Mouse (Mus musculus): ENCODE data around the gene Gm11992. TPM values are rescaled to one million over a fixed set of nuclear protein-coding genes. Genes with fewer than 3 reads are reported as not detected.

Gm11992 gene
- polyA plus RNA-seq, 2 experiments: 0.18 to 0.19 TPM

DNA sequence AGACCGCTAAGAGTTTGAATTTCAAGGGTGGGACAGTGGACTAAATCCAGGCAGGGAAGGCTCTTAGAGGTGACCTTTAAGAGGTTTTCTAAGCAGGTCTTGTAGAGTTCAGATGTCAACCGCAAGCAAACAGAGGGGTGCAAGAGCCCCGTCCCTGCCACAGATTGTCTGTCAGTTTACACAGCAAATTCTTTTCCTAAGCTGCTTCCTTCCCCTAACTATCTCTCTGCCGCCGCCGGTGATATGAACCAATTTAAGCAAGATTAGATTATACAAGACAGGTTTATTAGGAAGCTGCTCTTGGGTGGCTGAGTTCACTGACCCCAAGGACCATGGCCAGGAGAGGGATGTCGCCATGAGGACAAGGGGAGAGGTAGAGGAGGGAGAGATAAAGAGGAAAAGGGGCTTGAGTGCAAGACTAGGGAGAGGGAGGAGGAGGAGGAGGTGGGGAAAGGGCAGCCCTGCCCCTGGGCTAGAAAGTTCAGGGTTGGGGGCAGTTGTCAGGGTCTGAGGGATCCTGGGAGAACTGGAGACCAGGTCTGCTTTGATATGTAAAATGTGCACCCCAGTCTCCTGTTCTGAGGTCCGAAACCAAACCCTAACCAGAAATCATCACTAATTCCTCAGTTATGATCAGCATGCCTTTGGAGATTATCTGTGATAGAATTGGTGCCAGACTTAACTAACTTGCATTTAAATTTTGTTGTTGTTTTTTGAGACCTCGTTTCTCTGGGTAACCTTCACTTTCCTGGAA, 67.2 kb downstream of the Gm11992 start:
- Histone ChIP-seq H3K27me3 (ENCODE audit: control insufficient read depth, insufficient read depth, low read length) (peaks cover 53% of the 10 kb centered on the region), H3K36me3 (ENCODE audit: control insufficient read depth, insufficient read depth, low read length) (no peaks in the 10 kb centered on the region), H3K9me3 (ENCODE audit: control insufficient read depth, low read length) (no peaks in the 10 kb centered on the region), H3K4me3 (replicated peaks; ENCODE audit: low read length) (no peak overlapping the region; the same call in 1 of the 2 replicates), H3K4me2 (replicated peaks; ENCODE audit: low read depth, low read length, severe bottlenecking) (peak overlapping the region; percentile 27; the same call in 1 of the 2 replicates), H3K4me1 (ENCODE audit: control insufficient read depth, insufficient read depth, low read length) (peaks cover 19% of the 10 kb centered on the region; the same call in 1 of the 2 replicates), H3K9ac (ENCODE audit: low read depth, low read length, severe bottlenecking) (no peak overlapping the region), H3K27ac (replicated peaks; ENCODE audit: low read depth, low read length) (no peak overlapping the region)
- no peak for TF ChIP-seq POLR2A (IDR thresholded peaks at IDR 0.05; ENCODE audit: borderline replicate concordance, extremely low read depth, insufficient read depth, insufficient read length)
- WGBS: 8% methylated on average over 9 of the region's 9 CpGs
- no peak for DNase-seq (ENCODE audit: low spot score)
- no peak for ATAC-seq (ENCODE audit: low FRiP score, low read depth)

DNA sequence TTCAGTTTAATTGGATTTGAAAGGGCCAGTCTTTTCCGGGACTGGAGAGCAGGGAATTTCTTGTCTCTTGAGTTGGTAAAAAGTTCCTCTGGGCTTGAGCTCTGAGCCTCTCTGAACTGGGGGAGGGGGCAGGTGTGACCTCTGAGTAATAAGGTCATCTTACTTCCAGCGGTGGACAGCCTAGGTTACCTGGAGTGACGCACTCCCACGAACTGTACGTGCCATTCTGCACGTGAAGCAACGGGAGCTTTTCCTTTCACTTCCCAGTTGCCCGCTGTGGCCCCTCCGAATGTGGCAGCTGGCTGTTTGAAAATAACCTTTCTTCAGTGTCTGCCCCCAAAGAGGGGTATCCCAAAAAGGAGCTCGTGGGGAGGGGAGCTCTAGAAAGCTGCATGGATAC, 67.7 kb downstream of the Gm11992 start:
- WGBS: under 1% methylated on average over 10 of the region's 10 CpGs
- no peaks in the 10 kb centered on the region for H3K36me3 ChIP-seq (ENCODE audit: control insufficient read depth, insufficient read depth, low read length)
- no peak overlapping the region for H3K9ac ChIP-seq (ENCODE audit: low read depth, low read length, severe bottlenecking)
- peaks cover 19% of the 10 kb centered on the region; the same call in 1 of the 2 replicates for H3K4me1 ChIP-seq (ENCODE audit: control insufficient read depth, insufficient read depth, low read length)
- H3K27ac ChIP-seq (replicated peaks; ENCODE audit: low read depth, low read length): no peak overlapping the region
- no peak for ATAC-seq (ENCODE audit: low FRiP score, low read depth)
- H3K4me2 ChIP-seq (replicated peaks; ENCODE audit: low read depth, low read length, severe bottlenecking): peak overlapping the region; percentile 27; the same call in 1 of the 2 replicates
- no peak overlapping the region; the same call in 1 of the 2 replicates for H3K4me3 ChIP-seq (replicated peaks; ENCODE audit: low read length)
- peaks cover 53% of the 10 kb centered on the region for H3K27me3 ChIP-seq (ENCODE audit: control insufficient read depth, insufficient read depth, low read length)
- no peak for TF ChIP-seq POLR2A (IDR thresholded peaks at IDR 0.05; ENCODE audit: borderline replicate concordance, extremely low read depth, insufficient read depth, insufficient read length)
- no peak for DNase-seq (ENCODE audit: low spot score)
- no peaks in the 10 kb centered on the region for H3K9me3 ChIP-seq (ENCODE audit: control insufficient read depth, low read length)

DNA sequence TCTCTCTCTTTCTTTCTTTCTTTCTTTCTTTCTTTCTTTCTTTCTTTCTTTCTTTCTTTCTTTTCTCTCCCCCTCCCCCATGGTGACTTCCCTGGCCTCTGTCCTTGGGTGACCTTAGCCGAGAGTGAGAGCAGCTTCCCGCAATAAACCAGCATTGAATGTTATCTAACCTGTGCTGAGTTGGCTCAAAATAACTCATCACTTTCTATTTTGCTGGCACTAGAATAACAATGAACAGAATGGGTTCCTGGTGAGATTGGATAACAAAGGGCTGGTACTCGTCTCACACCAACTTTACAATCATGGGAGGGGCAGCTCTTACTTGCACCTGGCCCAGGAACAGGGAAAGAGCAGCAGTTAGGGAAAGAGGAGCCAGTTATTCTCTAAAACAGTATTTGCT, 68.5 kb downstream of the Gm11992 start:
- Histone ChIP-seq H3K27ac (replicated peaks; ENCODE audit: low read depth, low read length) (no peak overlapping the region), H3K9ac (ENCODE audit: low read depth, low read length, severe bottlenecking) (no peak overlapping the region), H3K27me3 (ENCODE audit: control insufficient read depth, insufficient read depth, low read length) (peaks cover 53% of the 10 kb centered on the region), H3K9me3 (ENCODE audit: control insufficient read depth, low read length) (no peaks in the 10 kb centered on the region), H3K36me3 (ENCODE audit: control insufficient read depth, insufficient read depth, low read length) (no peaks in the 10 kb centered on the region), H3K4me3 (replicated peaks; ENCODE audit: low read length) (no peak overlapping the region), H3K4me2 (replicated peaks; ENCODE audit: low read depth, low read length, severe bottlenecking) (no peak overlapping the region), H3K4me1 (ENCODE audit: control insufficient read depth, insufficient read depth, low read length) (peaks cover 19% of the 10 kb centered on the region; the same call in 1 of the 2 replicates)
- no peak for TF ChIP-seq POLR2A (IDR thresholded peaks at IDR 0.05; ENCODE audit: borderline replicate concordance, extremely low read depth, insufficient read depth, insufficient read length)
- 2% methylated on average over 3 of the region's 3 CpGs for WGBS
- DNase-seq (ENCODE audit: low spot score) (no peak), ATAC-seq (ENCODE audit: low FRiP score, low read depth) (no peak)

DNA sequence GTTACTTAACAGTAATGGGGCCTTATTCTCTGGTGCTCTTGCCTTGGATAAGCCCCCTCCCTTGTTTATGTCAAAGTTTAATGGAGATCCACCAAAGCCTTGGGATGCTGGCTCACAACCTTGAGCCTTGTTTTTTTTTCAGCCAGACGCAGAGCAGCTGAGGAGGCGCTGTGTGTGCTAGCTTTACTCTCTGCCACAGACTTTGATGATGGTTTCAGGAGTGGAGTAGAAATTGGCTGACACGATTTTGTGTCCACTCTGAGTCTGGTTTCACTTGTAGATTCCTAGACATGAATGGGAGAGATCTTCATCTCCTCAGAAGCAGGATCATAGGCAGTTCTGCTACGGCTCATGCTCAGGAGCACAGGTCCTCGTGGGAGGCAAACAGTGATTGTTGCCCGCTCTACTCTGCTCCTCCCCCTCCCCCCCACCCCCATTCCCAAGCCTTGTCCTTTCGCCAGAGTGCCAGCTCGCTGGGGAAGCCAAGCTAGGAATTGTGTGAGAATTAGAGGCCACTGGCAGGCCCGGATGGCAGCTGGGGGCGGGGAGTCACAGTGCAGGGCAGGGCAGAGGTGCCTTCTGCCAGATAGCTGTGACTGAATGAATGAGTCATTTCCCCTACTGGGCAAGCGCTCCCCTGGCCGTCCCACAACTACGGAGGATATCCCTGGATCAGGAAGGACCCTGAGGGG, 69.1 kb downstream of the Gm11992 start:
- ATAC-seq (ENCODE audit: low FRiP score, low read depth): 0 out of 2 replicates have a peak, but pooled peaks have one; percentile 26
- 2% methylated on average over 13 of the region's 13 CpGs for WGBS

DNA sequence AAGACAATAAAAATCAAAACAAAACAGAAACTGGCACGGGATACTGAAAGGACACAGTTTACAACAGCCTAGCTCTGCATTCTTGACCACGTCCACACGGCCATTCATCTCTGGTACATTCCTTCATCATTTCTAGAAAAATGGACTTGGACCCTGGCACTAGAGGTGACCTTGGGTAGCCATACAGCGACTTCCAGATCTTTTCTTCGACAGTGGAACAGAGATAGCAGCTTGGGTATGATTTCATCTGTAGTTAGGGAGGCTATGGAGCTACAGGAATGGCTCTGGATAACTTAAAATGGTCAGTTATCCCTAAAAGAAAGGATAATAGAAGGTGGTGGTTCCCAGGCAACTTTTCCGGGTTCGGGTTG, 69.6 kb downstream of the Gm11992 start, which contains the start of gene Upp1:
Upp1 (plus strand) TSS at position 54 of the 371 bp plus-strand sequence.
- WGBS: 1% methylated on average over 7 of the region's 7 CpGs
- DNase-seq (ENCODE audit: low spot score) (no peak), ATAC-seq (ENCODE audit: low FRiP score, low read depth) (no peak)
- TF ChIP-seq POLR2A (IDR thresholded peaks at IDR 0.05; ENCODE audit: borderline replicate concordance, extremely low read depth, insufficient read depth, insufficient read length): no peak
- H3K9ac ChIP-seq (ENCODE audit: low read depth, low read length, severe bottlenecking): peak within 1 kb of the TSS; percentile 36; the same call in 1 of the 2 replicates
- H3K4me3 ChIP-seq (replicated peaks; ENCODE audit: low read length): peak within 1 kb of the TSS; percentile 33
- no peaks in the 10 kb centered on the region for H3K9me3 ChIP-seq (ENCODE audit: control insufficient read depth, low read length)
- H3K27ac ChIP-seq (replicated peaks; ENCODE audit: low read depth, low read length): no peak within 1 kb of the TSS
- H3K36me3 ChIP-seq (ENCODE audit: control insufficient read depth, insufficient read depth, low read length): no peaks in the 10 kb centered on the region
- peaks cover 53% of the 10 kb centered on the region for H3K27me3 ChIP-seq (ENCODE audit: control insufficient read depth, insufficient read depth, low read length)
- peaks cover 19% of the 10 kb centered on the region; the same call in 1 of the 2 replicates for H3K4me1 ChIP-seq (ENCODE audit: control insufficient read depth, insufficient read depth, low read length)
- H3K4me2 ChIP-seq (replicated peaks; ENCODE audit: low read depth, low read length, severe bottlenecking): peak within 1 kb of the TSS; percentile 61

More for the DNA sequence above, 69.1 kb downstream of the Gm11992 start:
- Histone ChIP-seq H3K4me1 (ENCODE audit: control insufficient read depth, insufficient read depth, low read length) (peaks cover 19% of the 10 kb centered on the region; the same call in 1 of the 2 replicates), H3K9ac (ENCODE audit: low read depth, low read length, severe bottlenecking) (no peak overlapping the region), H3K4me3 (replicated peaks; ENCODE audit: low read length) (peak overlapping the region; percentile 33), H3K27ac (replicated peaks; ENCODE audit: low read depth, low read length) (no peak overlapping the region), H3K36me3 (ENCODE audit: control insufficient read depth, insufficient read depth, low read length) (no peaks in the 10 kb centered on the region), H3K4me2 (replicated peaks; ENCODE audit: low read depth, low read length, severe bottlenecking) (peak overlapping the region; percentile 61), H3K27me3 (ENCODE audit: control insufficient read depth, insufficient read depth, low read length) (peaks cover 53% of the 10 kb centered on the region), H3K9me3 (ENCODE audit: control insufficient read depth, low read length) (no peaks in the 10 kb centered on the region)
- no peak for TF ChIP-seq POLR2A (IDR thresholded peaks at IDR 0.05; ENCODE audit: borderline replicate concordance, extremely low read depth, insufficient read depth, insufficient read length)
- DNase-seq (ENCODE audit: low spot score): no peak
